Mouse (Mus musculus) liver, embryonic 14 days (tissue): ENCODE measurements around the gene Ugt1a6a. TPM values are rescaled to one million over a fixed set of nuclear protein-coding genes. Genes with fewer than 3 reads are reported as not detected.

Experiments
- polyA plus RNA-seq: library from polyadenylated mRNA; depleted of rRNA; stranded (reverse); fragments of >200 nt; gene quantifications from 2 replicates; pipeline ENCODE4 v1.2.3, GENCODE M21; 2012; rRNA removed

Ugt1a6a gene
- 3.2 and 4.1 TPM in 2 replicates for polyA plus RNA-seq

GRCm38 (mm10) chr1:88134457-88135011 lies at the start of gene Ugt1a6a:
Gene Ugt1a6a (plus strand): TSS chr1:88134809.

GRCm38 (mm10) chr1:88087513-88087912 lies 47.1 kb upstream of the Ugt1a6a start, which contains the start of gene Ugt1a8:
Gene Ugt1a8 (plus strand): TSS chr1:88087813.

GRCm38 (mm10) chr1:88094941-88095492 lies 39.6 kb upstream of the Ugt1a6a start, which contains the start of gene Ugt1a7c:
Gene Ugt1a7c (plus strand): TSS chr1:88095062.

GRCm38 (mm10) chr1:88103019-88103418 lies 31.6 kb upstream of the Ugt1a6a start, which contains the start of gene Ugt1a6b:
Gene Ugt1a6b (plus strand): TSS chr1:88103252.

GRCm38 (mm10) chr1:88165711-88166110 lies 31.1 kb downstream of the Ugt1a6a start, which contains the start of gene Ugt1a5:
Gene Ugt1a5 (plus strand): TSS chr1:88166012.

GRCm38 (mm10) chr1:88200456-88200855 lies 65.8 kb downstream of the Ugt1a6a start, which contains the start of gene Ugt1a2:
Gene Ugt1a2 (plus strand): TSS chr1:88200601.

GRCm38 (mm10) chr1:88205294-88205922 lies 70.8 kb downstream of the Ugt1a6a start, which contains the start of gene Dnajb3:
Gene Dnajb3 (minus strand): TSS chr1:88205782.

GRCm38 (mm10) chr1:88211812-88212211 lies 77.2 kb downstream of the Ugt1a6a start, which contains the start of gene Ugt1a1:
Gene Ugt1a1 (plus strand): TSS chr1:88211959.

GRCm38 (mm10) chr1:88226670-88227379 lies 92.2 kb downstream of the Ugt1a6a start, which contains the start of gene Mroh2a:
Gene Mroh2a (plus strand): TSS chr1:88226986.

Other genes with a start within 250 kb of the Ugt1a6a start
- gene Usp40, start 126.3 kb upstream of the Ugt1a6a start, polyA plus RNA-seq = 4.8 and 5.0 TPM in 2 replicates
- gene Ugt1a10, start 79.4 kb upstream of the Ugt1a6a start, polyA plus RNA-seq = not detected in 2 replicates
- 0.08 and 0.17 TPM in 2 replicates for gene Ugt1a9, start 64.0 kb upstream of the Ugt1a6a start, polyA plus RNA-seq
- gene Ugt1a8, start 47.0 kb upstream of the Ugt1a6a start, polyA plus RNA-seq = not detected in 2 replicates
- gene Ugt1a7c, start 39.7 kb upstream of the Ugt1a6a start, polyA plus RNA-seq = 1.3 and 1.7 TPM in 2 replicates
- 2.9 and 3.5 TPM in 2 replicates for gene Ugt1a6b, start 31.6 kb upstream of the Ugt1a6a start, polyA plus RNA-seq
- 0.03 and 0.08 TPM in 2 replicates for gene Ugt1a5, start 31.2 kb downstream of the Ugt1a6a start, polyA plus RNA-seq
- gene Ugt1a2, start 65.8 kb downstream of the Ugt1a6a start, polyA plus RNA-seq = 0.01 TPM in 1 of 2 replicates, not detected in the other
- gene Dnajb3, start 71.0 kb downstream of the Ugt1a6a start, polyA plus RNA-seq = 5.6 and 7.1 TPM in 2 replicates
- gene Ugt1a1, start 77.2 kb downstream of the Ugt1a6a start, polyA plus RNA-seq = 0.18 and 0.36 TPM in 2 replicates
- gene Mroh2a, start 92.2 kb downstream of the Ugt1a6a start, polyA plus RNA-seq = 0.02 and 0.03 TPM in 2 replicates
- 53.8 and 67.7 TPM in 2 replicates for gene Hjurp, start 142.8 kb downstream of the Ugt1a6a start, polyA plus RNA-seq
- not detected in 2 replicates for gene Trpm8, start 142.9 kb downstream of the Ugt1a6a start, polyA plus RNA-seq